Mouse (Mus musculus) lung, embryonic 16.5 days (tissue): ENCODE measurements around the gene Ncoa7. TPM values are rescaled to one million over a fixed set of nuclear protein-coding genes. Genes with fewer than 3 reads are reported as not detected.

Experiments used
- ATAC-seq: fragments of 200-750 bp; cut with Nextera tagmentation; 2 replicates; pipeline ENCODE4 v1.8.0; 2017; ENCODE audit warnings: low read depth, mild to moderate bottlenecking, moderate library complexity
- H3K27ac ChIP-seq: fragments of 300-500 bp; sonication (generic); 2 replicates; pipeline ENCODE4 v1.5.1; 2014; ENCODE audit warnings: mild to moderate bottlenecking, control low read depth, low read length
- H3K27me3 ChIP-seq: fragments of 300-500 bp; sonication (generic); 2 replicates; pipeline ENCODE4 v1.6.1; 2014; ENCODE audit warnings: low read depth, low read length, mixed read lengths; ENCODE audit not compliant: control insufficient read depth, insufficient read depth
- H3K36me3 ChIP-seq: fragments of 300-500 bp; sonication (generic); 2 replicates; pipeline ENCODE4 v1.6.1; 2014; ENCODE audit warnings: low read length; ENCODE audit not compliant: control insufficient read depth, insufficient read depth
- H3K4me1 ChIP-seq: fragments of 300-500 bp; sonication (generic); replicated peaks from 2 replicates; pipeline ENCODE4 v1.6.1; 2014; ENCODE audit warnings: low read length, mixed read lengths; ENCODE audit not compliant: control insufficient read depth, insufficient read depth
- H3K4me2 ChIP-seq: fragments of 300-500 bp; sonication (generic); 2 replicates; pipeline ENCODE4 v1.6.1; 2014; ENCODE audit warnings: low read depth, low read length, control low read depth
- H3K4me3 ChIP-seq: fragments of 300-500 bp; sonication (generic); 2 replicates; pipeline ENCODE4 v1.5.1; 2014; ENCODE audit warnings: mild to moderate bottlenecking, low read length, control low read depth
- H3K9ac ChIP-seq: fragments of 300-500 bp; sonication (generic); 2 replicates; pipeline ENCODE4 v1.6.1; 2014; ENCODE audit warnings: low read length, control low read depth
- H3K9me3 ChIP-seq: fragments of 300-500 bp; sonication (generic); 2 replicates; pipeline ENCODE4 v1.6.1; 2016; ENCODE audit warnings: low read length; ENCODE audit not compliant: control insufficient read depth
- WGBS: fragments of 180-500 bp; shearing (Covaris S2); extraction: QIAGEN DNeasy Blood & Tissue Kit; methylation state at CpG from one replicate; pipeline ENCODE4 v1.1.7; 2014; 5-methylcytosine and 5-hydroxymethylcytosine counted together
- polyA plus RNA-seq: library from polyadenylated mRNA; unstranded; fragments of >200 nt; fragmentation: Nextera tagmentation; extraction: Ambion mirVana; gene quantifications from 2 replicates; pipeline ENCODE4 v1.2.1, GENCODE M21; 2015

Ncoa7 gene
- polyA plus RNA-seq: 11.0 and 11.7 TPM in 2 replicates

DNA sequence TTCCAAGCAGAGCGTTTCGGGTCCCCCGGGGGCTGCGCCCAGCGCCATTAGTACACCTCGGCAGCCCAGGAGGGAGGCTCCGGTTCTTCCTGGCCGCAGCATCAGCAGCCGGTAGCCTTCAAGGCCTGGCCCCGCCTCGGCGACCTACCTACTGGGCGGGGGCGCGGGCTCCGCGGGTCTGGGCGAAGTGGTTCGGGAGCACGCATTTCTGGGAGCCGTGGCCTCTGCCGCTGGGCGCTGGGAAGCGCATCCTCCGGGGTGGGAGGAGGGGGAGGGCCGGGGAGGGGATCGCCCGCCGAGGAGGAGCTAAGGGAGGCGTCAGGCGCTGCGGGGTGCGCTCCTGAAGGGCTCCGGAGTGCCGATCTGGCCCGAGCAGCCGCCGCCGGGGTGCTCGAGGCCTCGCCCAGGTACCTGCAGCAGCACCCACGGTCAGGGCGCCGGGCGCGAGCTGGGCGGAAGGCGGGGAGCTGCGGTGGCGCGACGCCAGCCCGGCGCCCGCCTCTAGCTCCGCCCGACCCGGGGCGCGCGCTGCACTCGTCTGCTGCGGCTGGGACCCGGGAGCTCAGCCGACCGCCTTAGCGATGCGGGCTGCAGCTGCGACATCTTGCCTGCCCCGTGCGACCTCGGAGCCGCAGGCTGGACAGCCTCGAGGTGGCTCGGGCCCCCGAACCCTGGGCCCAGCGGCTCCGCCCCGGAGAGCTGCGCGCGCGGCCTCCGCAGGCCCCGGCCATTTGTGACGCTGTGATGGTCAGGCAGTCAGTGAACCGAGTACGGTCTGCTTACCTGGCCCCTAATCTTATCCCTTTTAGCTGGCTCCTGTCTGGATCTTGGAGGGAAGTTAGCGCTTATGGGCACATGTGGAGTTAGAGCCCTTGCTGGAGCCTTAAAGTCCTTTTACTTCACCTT lies at the start of gene Ncoa7:
TSS of gene Ncoa7 (minus strand) at position 646 of the 906 bp plus-strand sequence.
- no peaks in the 10 kb centered on the region for H3K4me1 ChIP-seq
- no peaks in the 10 kb centered on the region for H3K27me3 ChIP-seq
- peak within 1 kb of the TSS; percentile 61 for H3K4me2 ChIP-seq
- peak within 1 kb of the TSS; percentile 96 for H3K27ac ChIP-seq
- under 1% methylated on average over 71 of the region's 89 CpGs for WGBS
- H3K36me3 ChIP-seq: no peaks in the 10 kb centered on the region
- H3K9me3 ChIP-seq: no peaks in the 10 kb centered on the region
- H3K9ac ChIP-seq: peak within 1 kb of the TSS; percentile 90
- peak within 1 kb of the TSS; percentile 92 for H3K4me3 ChIP-seq
- peak; percentile 93 for ATAC-seq

DNA sequence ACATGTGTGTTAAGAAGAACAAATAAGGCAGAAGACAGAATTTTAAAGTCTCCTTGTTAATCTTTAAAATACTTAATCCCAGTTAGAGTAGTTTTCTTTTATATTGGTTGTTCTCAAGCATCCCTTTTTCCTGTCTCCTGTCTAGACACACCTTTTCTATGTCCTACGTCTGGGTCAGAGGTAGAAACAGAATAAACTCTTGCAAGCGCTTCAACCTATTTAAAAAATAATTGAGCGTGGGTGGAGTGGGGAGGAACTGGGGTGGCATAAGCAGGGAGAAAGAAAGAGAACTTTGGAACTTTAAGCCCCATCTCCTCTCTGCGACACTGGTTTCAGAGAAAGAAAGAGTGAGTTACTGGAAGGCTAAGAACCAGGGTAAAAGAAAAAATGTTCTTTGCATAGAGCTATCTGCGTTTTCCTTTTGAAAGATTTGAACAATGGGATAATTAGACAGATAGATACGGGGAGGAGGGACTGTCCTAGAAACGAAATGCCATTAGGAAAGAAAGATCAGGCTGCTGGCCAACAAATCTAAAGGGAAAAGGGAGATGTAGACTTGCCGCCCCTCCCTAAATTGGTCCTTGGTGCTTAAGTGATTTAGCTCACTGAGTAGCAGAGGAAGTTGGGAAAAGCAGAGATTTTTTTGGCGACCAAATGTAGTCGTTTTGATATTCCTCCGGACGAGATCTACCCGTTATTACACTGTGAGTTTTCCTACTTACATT lies 42.1 kb upstream of the Ncoa7 start:
- Histone ChIP-seq H3K27ac (no peak overlapping the region), H3K4me1 (peaks cover 19% of the 10 kb centered on the region), H3K4me3 (no peak overlapping the region), H3K9ac (no peak overlapping the region), H3K9me3 (no peaks in the 10 kb centered on the region), H3K27me3 (peaks cover 48% of the 10 kb centered on the region), H3K4me2 (no peak overlapping the region), H3K36me3 (no peaks in the 10 kb centered on the region)
- ATAC-seq: no peak
- WGBS: 24% methylated on average over 13 of the region's 13 CpGs

DNA sequence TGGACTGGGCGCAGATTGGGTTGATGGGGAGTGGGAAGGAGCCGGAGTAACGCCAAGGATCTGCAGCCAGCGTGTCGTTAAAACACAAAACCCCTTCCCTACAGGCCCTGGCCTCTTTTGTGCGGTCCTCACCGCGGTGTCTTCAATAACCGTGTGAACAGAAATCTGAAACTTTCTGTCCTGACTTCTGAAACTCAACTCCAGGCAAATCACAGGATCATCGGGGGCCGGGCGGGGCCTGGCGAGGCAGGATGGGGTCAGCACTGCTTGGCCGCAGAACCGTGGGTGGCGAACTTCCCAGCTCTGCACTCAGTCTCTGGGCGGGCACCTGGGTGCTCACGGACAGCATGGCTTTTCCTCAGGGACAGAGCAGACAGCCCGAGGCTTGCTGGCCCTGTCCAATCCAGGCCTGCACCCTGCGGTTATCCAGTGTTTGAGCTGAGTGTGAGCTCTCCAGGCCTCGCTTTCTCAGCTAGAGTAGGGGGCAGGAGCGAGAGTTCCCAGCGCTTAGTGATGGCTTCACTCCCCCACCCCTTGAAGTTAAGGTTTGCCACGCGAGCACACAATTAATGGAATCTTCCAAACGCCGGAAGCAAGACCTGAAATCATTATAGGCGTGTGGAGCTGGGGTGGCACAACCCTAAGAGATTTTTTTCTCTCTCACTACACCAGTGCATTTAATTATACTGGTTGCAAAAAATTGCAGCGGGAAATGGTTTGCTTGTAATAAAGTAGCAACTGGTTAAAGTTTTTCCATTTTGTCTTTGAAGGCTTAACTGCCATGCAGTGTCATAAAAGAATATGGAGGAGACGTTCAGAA lies 41.3 kb upstream of the Ncoa7 start:
- peaks cover 19% of the 10 kb centered on the region for H3K4me1 ChIP-seq
- H3K9me3 ChIP-seq: no peaks in the 10 kb centered on the region
- WGBS: 13% methylated on average over 30 of the region's 30 CpGs
- no peak for ATAC-seq
- no peak overlapping the region for H3K27ac ChIP-seq
- peaks cover 50% of the 10 kb centered on the region for H3K27me3 ChIP-seq
- H3K36me3 ChIP-seq: no peaks in the 10 kb centered on the region
- peak overlapping the region; percentile 80 for H3K4me2 ChIP-seq
- peak overlapping the region; percentile 56 for H3K4me3 ChIP-seq
- peak overlapping the region; percentile 44; the same call in 1 of the 2 replicates for H3K9ac ChIP-seq

DNA sequence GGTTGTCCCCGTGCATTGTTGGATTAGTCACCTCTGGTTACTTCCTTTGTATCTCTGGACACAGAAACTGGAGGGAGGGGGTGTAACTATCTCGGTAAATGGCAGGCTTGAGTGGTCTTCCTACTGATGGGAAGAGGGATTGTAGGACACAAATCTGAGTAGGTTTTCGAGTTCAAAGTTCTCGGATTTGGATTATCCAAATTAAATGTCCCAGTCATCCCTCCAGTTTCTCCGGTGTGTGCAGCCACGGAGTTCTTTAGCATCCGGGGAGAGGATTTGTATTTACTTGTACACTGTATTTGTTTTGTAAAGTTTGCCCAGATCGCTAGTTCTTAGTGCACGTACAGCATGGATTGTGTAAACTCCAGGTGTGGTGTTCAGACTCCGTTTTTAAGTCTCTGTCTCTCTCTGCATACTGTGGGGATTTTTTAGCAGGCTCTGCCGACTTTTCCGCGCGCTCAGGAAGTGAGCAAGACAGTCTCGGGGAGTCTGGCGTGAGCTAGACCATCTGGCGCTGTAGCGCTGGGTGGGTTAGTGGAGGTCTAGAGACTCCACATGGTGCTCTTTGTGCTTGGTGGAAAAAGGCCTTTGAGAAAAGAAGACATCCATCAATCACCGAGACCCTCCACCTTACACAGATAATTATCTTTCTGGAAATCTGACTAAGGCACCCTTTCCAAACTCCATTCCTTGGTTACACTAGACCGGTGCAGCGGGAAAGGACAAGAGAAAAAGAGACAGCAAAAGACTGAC lies 40.5 kb upstream of the Ncoa7 start:
- Histone ChIP-seq H3K9ac (peak overlapping the region; percentile 40), H3K4me3 (peak overlapping the region; percentile 56), H3K4me2 (peak overlapping the region; percentile 80), H3K27ac (no peak overlapping the region), H3K9me3 (no peaks in the 10 kb centered on the region), H3K36me3 (no peaks in the 10 kb centered on the region), H3K4me1 (peaks cover 19% of the 10 kb centered on the region), H3K27me3 (peaks cover 50% of the 10 kb centered on the region)
- 1% methylated on average over 21 of the region's 21 CpGs for WGBS
- ATAC-seq: no peak

DNA sequence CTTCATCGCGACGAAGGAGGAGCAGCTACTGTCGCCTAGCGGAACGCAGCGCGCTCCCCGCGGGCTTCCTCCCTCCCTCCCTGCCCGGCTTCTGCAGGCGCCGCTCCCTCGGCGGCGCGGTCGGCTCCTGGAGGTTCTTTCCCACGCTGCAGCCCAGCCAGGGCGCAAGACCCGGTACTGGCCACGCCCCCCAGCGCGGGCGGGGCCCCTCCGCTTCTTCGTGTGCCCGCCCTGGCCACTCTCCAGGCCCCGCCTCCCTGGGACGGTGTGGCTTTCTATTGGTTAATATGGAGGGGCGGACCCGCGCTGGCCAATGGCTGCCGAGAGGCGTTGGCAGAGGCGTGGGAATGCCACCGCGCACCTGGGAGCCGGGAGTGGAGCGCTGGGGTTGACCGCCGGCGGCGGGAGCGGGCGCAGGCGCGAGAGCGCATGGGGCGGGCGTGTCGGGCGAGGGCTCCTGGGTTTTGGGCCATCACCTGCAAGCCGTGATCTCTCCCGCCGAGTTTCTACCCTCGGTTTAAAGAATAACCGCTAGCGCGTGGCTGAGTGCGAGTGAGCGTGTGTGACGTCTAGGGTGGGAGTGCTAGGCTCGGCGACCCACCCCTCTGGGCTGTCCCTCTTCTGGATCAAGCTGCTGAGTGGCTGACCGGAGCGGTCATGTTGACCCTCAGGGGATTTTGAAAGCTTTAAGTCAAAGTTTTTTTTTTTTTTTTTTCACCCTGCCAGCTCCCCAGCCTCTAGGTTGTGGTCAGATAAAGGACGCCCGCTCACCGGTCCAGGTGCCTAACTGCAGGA lies 39.7 kb upstream of the Ncoa7 start, which contains the start of gene Hey2:
TSS of gene Hey2 (minus strand) at position 159 of the 795 bp plus-strand sequence.
- peaks cover 50% of the 10 kb centered on the region for H3K27me3 ChIP-seq
- peak within 1 kb of the TSS; percentile 44 for H3K9ac ChIP-seq
- no peaks in the 10 kb centered on the region for H3K36me3 ChIP-seq
- H3K9me3 ChIP-seq: no peaks in the 10 kb centered on the region
- ATAC-seq: peak; percentile 99
- H3K4me1 ChIP-seq: peaks cover 19% of the 10 kb centered on the region
- peak within 1 kb of the TSS; percentile 56 for H3K4me3 ChIP-seq
- no peak within 1 kb of the TSS for H3K27ac ChIP-seq
- under 1% methylated on average over 59 of the region's 70 CpGs for WGBS
- peak within 1 kb of the TSS; percentile 80 for H3K4me2 ChIP-seq

DNA sequence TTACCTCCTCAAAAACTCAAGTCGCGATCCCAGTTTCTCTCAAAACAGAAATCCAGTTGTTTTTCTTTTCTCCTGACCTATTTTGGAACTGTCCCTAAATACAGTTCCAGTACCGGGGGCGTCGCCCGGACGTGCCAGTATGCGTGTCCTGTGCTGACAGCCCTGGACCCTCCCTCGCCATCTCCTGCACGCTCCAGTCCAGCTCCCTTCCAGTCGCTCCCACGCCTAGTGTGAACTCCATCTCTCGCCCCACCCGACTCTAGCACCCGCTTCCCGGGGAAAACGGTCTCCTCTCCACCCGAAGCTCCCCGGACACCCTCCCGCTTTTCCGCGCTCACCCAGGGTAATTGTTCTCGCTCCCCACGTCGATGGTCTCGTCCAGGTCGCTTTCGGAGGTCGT lies 39.1 kb upstream of the Ncoa7 start:
- Histone ChIP-seq H3K27ac (no peak overlapping the region), H3K4me1 (peaks cover 19% of the 10 kb centered on the region), H3K9me3 (no peaks in the 10 kb centered on the region), H3K4me2 (peak overlapping the region; percentile 80), H3K36me3 (no peaks in the 10 kb centered on the region), H3K27me3 (peaks cover 50% of the 10 kb centered on the region), H3K4me3 (peak overlapping the region; percentile 56), H3K9ac (peak overlapping the region; percentile 44)
- WGBS: under 1% methylated on average over 29 of the region's 29 CpGs
- peak; percentile 51 for ATAC-seq

DNA sequence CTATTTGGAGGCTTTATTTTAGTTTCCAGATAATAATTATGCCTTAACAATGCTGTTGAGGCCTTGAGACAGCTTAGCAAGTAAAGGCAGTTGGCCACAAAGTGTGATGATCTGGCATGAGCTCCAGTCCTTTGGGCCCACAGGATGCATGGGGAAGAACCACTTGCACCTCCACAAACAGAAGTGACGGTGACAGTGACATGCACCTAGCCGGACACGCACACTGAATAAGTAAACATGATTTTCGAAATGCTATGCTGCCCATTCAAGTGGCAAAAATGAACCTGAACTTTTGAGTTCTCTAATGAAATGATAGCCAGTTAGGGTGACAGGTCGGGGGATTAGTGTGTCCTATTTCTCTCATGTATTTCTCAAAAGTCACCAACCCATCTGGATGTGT lies 37.7 kb upstream of the Ncoa7 start:
- H3K4me3 ChIP-seq: no peak overlapping the region
- WGBS: 76% methylated on average over 5 of the region's 5 CpGs
- no peaks in the 10 kb centered on the region for H3K36me3 ChIP-seq
- H3K9me3 ChIP-seq: no peaks in the 10 kb centered on the region
- no peak overlapping the region for H3K9ac ChIP-seq
- peaks cover 38% of the 10 kb centered on the region for H3K27me3 ChIP-seq
- no peak for ATAC-seq
- H3K4me2 ChIP-seq: no peak overlapping the region
- no peak overlapping the region for H3K27ac ChIP-seq
- peaks cover 19% of the 10 kb centered on the region for H3K4me1 ChIP-seq

DNA sequence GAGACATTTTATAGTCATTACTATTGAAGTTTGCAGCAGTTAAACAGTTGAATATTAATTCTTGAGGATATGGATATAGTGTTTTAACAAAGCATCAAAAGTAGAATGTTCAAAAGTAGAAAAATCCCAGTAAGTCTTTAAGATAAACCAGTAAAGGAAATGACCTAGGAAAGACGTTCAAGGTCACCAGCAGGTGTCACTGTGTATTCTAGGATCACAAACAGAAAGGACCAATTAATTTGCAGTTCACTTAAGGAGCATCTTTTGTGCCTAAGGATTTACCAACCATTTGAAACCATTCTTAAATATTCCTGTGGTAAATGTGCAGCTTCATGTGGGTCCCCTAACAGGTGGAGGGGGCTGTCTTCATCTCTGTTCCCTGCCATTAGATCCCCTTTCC lies 35.1 kb upstream of the Ncoa7 start:
- Histone ChIP-seq H3K9me3 (no peaks in the 10 kb centered on the region), H3K36me3 (no peaks in the 10 kb centered on the region), H3K4me2 (no peak overlapping the region), H3K4me1 (peaks cover 6% of the 10 kb centered on the region), H3K27ac (no peak overlapping the region), H3K4me3 (no peak overlapping the region), H3K9ac (no peak overlapping the region), H3K27me3 (peaks cover 16% of the 10 kb centered on the region)
- WGBS: 3% methylated on average over 1 of the region's 1 CpGs
- ATAC-seq: no peak
